Mouse (Mus musculus): ENCODE measurements around the gene Mog. TPM values are rescaled to one million over a fixed set of nuclear protein-coding genes. Genes with fewer than 3 reads are reported as not detected.
"Not testable (repeated sequence)": the region's sequence is repeated elsewhere in the genome, so short reads cannot be mapped to it uniquely, and the experiment has no call there.

Mog gene
- polyA plus RNA-seq, 1 experiment from 2014 or later: 1.1 TPM

GRCm38 (mm10) chr17:37039127-37039894 is 16.1 kb upstream of the Mog start:
- H3K36me3 ChIP-seq (ENCODE audit: poor library complexity, severe bottlenecking): no peaks in the 10 kb centered on the region
- no peak overlapping the region for H3K27ac ChIP-seq
- H3K4me2 ChIP-seq: no peak overlapping the region
- no peaks in the 10 kb centered on the region for H3K27me3 ChIP-seq
- H3K4me1 ChIP-seq: no peaks in the 10 kb centered on the region
- no peaks in the 10 kb centered on the region for H3K9me3 ChIP-seq (replicated peaks)
- H3K9ac ChIP-seq: no peak overlapping the region
- ATAC-seq: no peak
- 81% methylated on average over 2 of the region's 2 CpGs for WGBS
- H3K4me3 ChIP-seq: no peak overlapping the region

- peak overlapping the region; percentile 42 for H3K4me3 ChIP-seq
- peaks cover 4% of the 10 kb centered on the region for H3K4me1 ChIP-seq
- peak overlapping the region; percentile 68 for H3K9ac ChIP-seq
- H3K4me2 ChIP-seq: peak overlapping the region; percentile 55
- ATAC-seq: peak; percentile 25
- WGBS: 66% methylated on average over 8 of the region's 8 CpGs
- peak overlapping the region; percentile 99 for H3K27ac ChIP-seq
- no peaks in the 10 kb centered on the region for H3K27me3 ChIP-seq
- H3K36me3 ChIP-seq (ENCODE audit: poor library complexity, severe bottlenecking): no peaks in the 10 kb centered on the region
- no peaks in the 10 kb centered on the region for H3K9me3 ChIP-seq (replicated peaks)
Measured at GRCm38 (mm10) chr17:37029162-37029561, 6.0 kb upstream of the Mog start.

- no peaks in the 10 kb centered on the region for H3K27me3 ChIP-seq
- H3K4me1 ChIP-seq: peaks cover 4% of the 10 kb centered on the region
- peak overlapping the region; percentile 42 for H3K4me3 ChIP-seq
- peak overlapping the region; percentile 68 for H3K9ac ChIP-seq
- 0% methylated on average over 14 of the region's 14 CpGs for WGBS
- peak overlapping the region; percentile 99 for H3K27ac ChIP-seq
- no peaks in the 10 kb centered on the region for H3K36me3 ChIP-seq (ENCODE audit: poor library complexity, severe bottlenecking)
- H3K9me3 ChIP-seq (replicated peaks): no peaks in the 10 kb centered on the region
- H3K4me2 ChIP-seq: peak overlapping the region; percentile 55
- ATAC-seq: peak; percentile 99
Measured at GRCm38 (mm10) chr17:37028683-37029120, 5.5 kb upstream of the Mog start.

GRCm38 (mm10) chr17:37028212-37028611 is 5.0 kb upstream of the Mog start:
- H3K4me1 ChIP-seq: peaks cover 4% of the 10 kb centered on the region
- H3K9ac ChIP-seq: peak overlapping the region; percentile 68
- H3K27ac ChIP-seq: peak overlapping the region; percentile 99
- no peak; the same call in none of the 2 replicates for ATAC-seq
- H3K27me3 ChIP-seq: no peaks in the 10 kb centered on the region
- H3K4me2 ChIP-seq: peak overlapping the region; percentile 55
- peak overlapping the region; percentile 42 for H3K4me3 ChIP-seq
- no peaks in the 10 kb centered on the region for H3K9me3 ChIP-seq (replicated peaks)
- 3% methylated on average over 10 of the region's 10 CpGs for WGBS
- no peaks in the 10 kb centered on the region for H3K36me3 ChIP-seq (ENCODE audit: poor library complexity, severe bottlenecking)

GRCm38 (mm10) chr17:37027486-37027885 is 4.3 kb upstream of the Mog start:
- ATAC-seq: no peak

GRCm38 (mm10) chr17:37026425-37026824 is 3.2 kb upstream of the Mog start:
- no peak for ATAC-seq

More at GRCm38 (mm10) chr17:37027486-37027885, 4.3 kb upstream of the Mog start:
- Histone ChIP-seq H3K4me1 (peaks cover 4% of the 10 kb centered on the region), H3K27me3 (no peaks in the 10 kb centered on the region), H3K4me3 (no peak overlapping the region), H3K36me3 (ENCODE audit: poor library complexity, severe bottlenecking) (no peaks in the 10 kb centered on the region), H3K4me2 (no peak overlapping the region), H3K27ac (peak overlapping the region; percentile 99), H3K9me3 (replicated peaks) (no peaks in the 10 kb centered on the region), H3K9ac (no peak overlapping the region)
- WGBS: 93% methylated on average over 4 of the region's 4 CpGs

GRCm38 (mm10) chr17:37019242-37019641 is 4.0 kb downstream of the Mog start:
- 89% methylated on average over 5 of the region's 5 CpGs for WGBS
- H3K27me3 ChIP-seq: not testable (repeated sequence)

More at GRCm38 (mm10) chr17:37026425-37026824, 3.2 kb upstream of the Mog start:
- no peak overlapping the region for H3K9ac ChIP-seq
- H3K4me1 ChIP-seq: peaks cover 4% of the 10 kb centered on the region
- no peak overlapping the region for H3K27ac ChIP-seq
- no peak overlapping the region for H3K4me2 ChIP-seq
- H3K27me3 ChIP-seq: no peaks in the 10 kb centered on the region
- no peaks in the 10 kb centered on the region for H3K36me3 ChIP-seq (ENCODE audit: poor library complexity, severe bottlenecking)
- H3K4me3 ChIP-seq: no peak overlapping the region
- WGBS: 76% methylated on average over 2 of the region's 2 CpGs
- no peaks in the 10 kb centered on the region for H3K9me3 ChIP-seq (replicated peaks)

GRCm38 (mm10) chr17:37018328-37018727 is 4.9 kb downstream of the Mog start:
- Histone ChIP-seq H3K9me3 (replicated peaks) (no peaks in the 10 kb centered on the region), H3K36me3 (ENCODE audit: poor library complexity, severe bottlenecking) (no peaks in the 10 kb centered on the region), H3K4me2 (no peak overlapping the region), H3K4me3 (no peak overlapping the region), H3K4me1 (0 out of 2 replicates have a peak, but pooled peaks cover 2% of the 10 kb centered on the region), H3K9ac (no peak overlapping the region), H3K27ac (no peak overlapping the region), H3K27me3 (no peaks in the 10 kb centered on the region)
- no peak for ATAC-seq
- WGBS: 48% methylated on average over 3 of the region's 3 CpGs

More at GRCm38 (mm10) chr17:37019242-37019641, 4.0 kb downstream of the Mog start:
- not testable (repeated sequence) for H3K36me3 ChIP-seq (ENCODE audit: poor library complexity, severe bottlenecking); H3K9ac ChIP-seq; H3K4me2 ChIP-seq; H3K4me1 ChIP-seq; H3K9me3 ChIP-seq (replicated peaks); H3K27ac ChIP-seq; ATAC-seq; H3K4me3 ChIP-seq

GRCm38 (mm10) chr17:37016333-37016732 is 6.9 kb downstream of the Mog start:
- H3K9ac ChIP-seq: no peak overlapping the region

GRCm38 (mm10) chr17:37012141-37012540 is 11.1 kb downstream of the Mog start:
- no peak for ATAC-seq
- no peak overlapping the region for H3K4me2 ChIP-seq
- WGBS: 85% methylated on average over 5 of the region's 5 CpGs

More at GRCm38 (mm10) chr17:37016333-37016732, 6.9 kb downstream of the Mog start:
- Histone ChIP-seq H3K36me3 (ENCODE audit: poor library complexity, severe bottlenecking) (peaks cover 10% of the 10 kb centered on the region), H3K9me3 (replicated peaks) (no peaks in the 10 kb centered on the region), H3K27ac (no peak overlapping the region), H3K4me3 (no peak overlapping the region), H3K4me1 (peaks cover 7% of the 10 kb centered on the region; the same call in 1 of the 2 replicates), H3K4me2 (no peak overlapping the region), H3K27me3 (no peaks in the 10 kb centered on the region)
- ATAC-seq: no peak

GRCm38 (mm10) chr17:37011719-37012118 is 11.5 kb downstream of the Mog start:
- no peak overlapping the region for H3K27ac ChIP-seq
- no peak overlapping the region for H3K9ac ChIP-seq
- WGBS: 74% methylated on average over 3 of the region's 3 CpGs
- peaks cover 5% of the 10 kb centered on the region; the same call in 1 of the 2 replicates for H3K4me1 ChIP-seq
- no peaks in the 10 kb centered on the region for H3K27me3 ChIP-seq
- peaks cover 56% of the 10 kb centered on the region for H3K36me3 ChIP-seq (ENCODE audit: poor library complexity, severe bottlenecking)
- no peak overlapping the region for H3K4me3 ChIP-seq
- no peak for ATAC-seq
- H3K4me2 ChIP-seq: no peak overlapping the region
- H3K9me3 ChIP-seq (replicated peaks): no peaks in the 10 kb centered on the region

More at GRCm38 (mm10) chr17:37012141-37012540, 11.1 kb downstream of the Mog start:
- no peaks in the 10 kb centered on the region for H3K9me3 ChIP-seq (replicated peaks)
- H3K4me3 ChIP-seq: no peak overlapping the region
- peaks cover 52% of the 10 kb centered on the region for H3K36me3 ChIP-seq (ENCODE audit: poor library complexity, severe bottlenecking)
- H3K27ac ChIP-seq: no peak overlapping the region
- no peak overlapping the region for H3K9ac ChIP-seq
- H3K4me1 ChIP-seq: peaks cover 5% of the 10 kb centered on the region; the same call in 1 of the 2 replicates
- no peaks in the 10 kb centered on the region for H3K27me3 ChIP-seq

- no peak for ATAC-seq
- Histone ChIP-seq H3K9me3 (replicated peaks) (no peaks in the 10 kb centered on the region), H3K4me1 (peaks cover 12% of the 10 kb centered on the region), H3K4me2 (no peak overlapping the region), H3K27ac (no peak overlapping the region), H3K9ac (no peak overlapping the region), H3K36me3 (ENCODE audit: poor library complexity, severe bottlenecking) (peaks cover 74% of the 10 kb centered on the region), H3K27me3 (no peaks in the 10 kb centered on the region), H3K4me3 (no peak overlapping the region)
- 96% methylated on average over 17 of the region's 17 CpGs for WGBS
Measured at GRCm38 (mm10) chr17:37009460-37010042, 13.6 kb downstream of the Mog start.
